Mouse (Mus musculus): Measurements from ENCODE around the gene Gm11168. TPM values are rescaled to one million over a fixed set of nuclear protein-coding genes. Genes with fewer than 3 reads are reported as not detected.
"Not testable (repeated sequence)": the region's sequence is repeated elsewhere in the genome, so short reads cannot be mapped to it uniquely, and the experiment has no call there.

The Gm11168 gene
- polyA plus RNA-seq, 1 experiment from 2014 or later, result not detected

DNA sequence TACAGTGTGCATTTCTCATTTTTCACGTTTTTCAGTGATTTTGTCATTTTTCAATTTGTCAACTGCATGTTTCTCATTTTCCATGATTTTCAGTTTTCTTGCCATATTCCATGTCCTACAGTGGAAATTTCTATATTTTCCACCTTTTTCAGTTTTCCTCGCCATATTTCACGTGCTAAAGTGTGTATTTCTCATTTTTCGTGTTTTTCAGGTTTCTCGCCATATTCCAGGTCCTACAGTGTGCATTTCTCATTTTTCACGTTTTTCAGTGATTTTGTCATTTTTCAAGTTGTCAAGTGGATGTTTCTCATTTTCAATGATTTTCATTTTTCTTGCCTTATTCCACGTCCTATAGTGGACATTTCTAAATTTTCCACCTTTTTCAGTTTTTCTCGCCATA, 33.4 kb downstream of the Gm11168 start, which contains the start of gene Gm10715:
TSS of gene Gm10715 (plus strand) at position 301 of the 400 bp plus-strand sequence.
- H3K4me1 ChIP-seq (ENCODE audit: control insufficient read depth, low read depth, low read length); H3K4me3 ChIP-seq (ENCODE audit: low read depth, low read length); H3K9ac ChIP-seq (ENCODE audit: low read depth, low read length); H3K9me3 ChIP-seq (replicated peaks; ENCODE audit: control insufficient read depth, low read length); H3K4me2 ChIP-seq (ENCODE audit: low read depth, low read length); H3K27ac ChIP-seq (ENCODE audit: low read length); H3K27me3 ChIP-seq (ENCODE audit: control insufficient read depth, insufficient read depth, low read depth, low read length); H3K36me3 ChIP-seq (ENCODE audit: control insufficient read depth, insufficient read depth); ATAC-seq (ENCODE audit: low read depth): not testable (repeated sequence)
- 60% methylated on average over 6 of the region's 8 CpGs for WGBS (ENCODE audit: insufficient replicate concordance)

DNA sequence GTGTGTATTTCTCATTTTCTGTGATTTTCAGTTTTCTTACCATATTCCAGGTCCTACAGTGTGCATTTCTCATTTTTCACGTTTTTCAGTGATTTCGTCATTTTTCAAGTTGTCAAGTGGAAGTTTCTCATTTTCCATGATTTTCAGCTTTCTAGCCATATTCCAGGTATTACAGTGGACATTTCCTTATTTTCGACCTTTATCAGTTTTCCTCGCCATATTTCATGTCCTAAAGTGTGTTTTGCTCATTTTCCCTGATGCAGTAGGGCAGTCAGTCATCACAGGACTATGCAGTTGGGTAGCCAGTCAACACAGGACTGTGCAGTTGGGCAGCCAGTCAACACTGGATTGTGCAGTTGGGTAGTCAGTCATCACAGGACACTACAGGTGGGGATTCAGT, 35.0 kb downstream of the Gm11168 start:
- not testable (repeated sequence) for H3K4me3 ChIP-seq (ENCODE audit: low read depth, low read length); H3K9ac ChIP-seq (ENCODE audit: low read depth, low read length); H3K27me3 ChIP-seq (ENCODE audit: control insufficient read depth, insufficient read depth, low read depth, low read length); H3K36me3 ChIP-seq (ENCODE audit: control insufficient read depth, insufficient read depth); H3K4me2 ChIP-seq (ENCODE audit: low read depth, low read length); H3K9me3 ChIP-seq (replicated peaks; ENCODE audit: control insufficient read depth, low read length); H3K4me1 ChIP-seq (ENCODE audit: control insufficient read depth, low read depth, low read length); ATAC-seq (ENCODE audit: low read depth); H3K27ac ChIP-seq (ENCODE audit: low read length)
- 47% methylated on average over 4 of the region's 4 CpGs for WGBS (ENCODE audit: insufficient replicate concordance)

Small RNA genes lying within 50 kb of the gene (microRNA-seq; reads per million reads assigned to microRNA genes)
- not detected for gene Mir101c

Other genes with a start within 250 kb of the Gm11168 start
- not detected in 2 replicates for gene Gm10722, start 2.4 kb upstream of the Gm11168 start, polyA plus RNA-seq (2015; fragmentation: Nextera tagmentation; extraction: Ambion mirVana)
- gene Gm10721, start 9.8 kb downstream of the Gm11168 start, polyA plus RNA-seq (2015; fragmentation: Nextera tagmentation; extraction: Ambion mirVana), result not detected in 2 replicates
- gene Gm10720, start 12.3 kb downstream of the Gm11168 start, polyA plus RNA-seq (2015; fragmentation: Nextera tagmentation; extraction: Ambion mirVana), result not detected in 2 replicates
- not detected in 2 replicates for gene Gm10719, start 14.1 kb downstream of the Gm11168 start, polyA plus RNA-seq (2015; fragmentation: Nextera tagmentation; extraction: Ambion mirVana)
- gene Gm10718, start 20.2 kb downstream of the Gm11168 start, polyA plus RNA-seq (2015; fragmentation: Nextera tagmentation; extraction: Ambion mirVana), result not detected in 2 replicates
- not detected in 2 replicates for gene Gm10717, start 22.1 kb downstream of the Gm11168 start, polyA plus RNA-seq (2015; fragmentation: Nextera tagmentation; extraction: Ambion mirVana)
- gene Gm17535, start 31.3 kb downstream of the Gm11168 start, polyA plus RNA-seq (2015; fragmentation: Nextera tagmentation; extraction: Ambion mirVana), result not detected in 2 replicates
- not detected in 2 replicates for gene Gm10715, start 33.5 kb downstream of the Gm11168 start, polyA plus RNA-seq (2015; fragmentation: Nextera tagmentation; extraction: Ambion mirVana)

All from liver, embryonic 16.5 days (tissue).